ENCODE assay signal across 9 mouse cellular contexts in genomic region chr3:14959586-14959985, GRCm38 (mm10).
DNase-seq lines count a peak whose midpoint lies in the region; ATAC-seq and TF ChIP-seq lines count a peak whose summit lies in the region.
"Had no signal": no experiment of that assay in that cellular context is flagged by ENCODE, and none has a peak within 500 bp of the region (broad histone marks: within the 10 kb centered on the region; RNA-seq: fewer than 3 reads in every experiment).

No protein-coding gene starts in this region.

- TF ChIP-seq CTCF in layer of hippocampus, adult 2 months (conservative IDR thresholded peaks at IDR 0.05): no peak

- H3K9me3 ChIP-seq in embryonic facial prominence, embryonic 11.5 days (replicated peaks; ENCODE audit: control insufficient read depth, low read length): no peaks in the 10 kb centered on the region
- no peaks in the 10 kb centered on the region for H3K9me3 ChIP-seq in liver, embryonic 11.5 days (ENCODE audit: control insufficient read depth, low read length)
- H3K9me3 ChIP-seq: G1E had no signal

- H3K4me3 ChIP-seq in layer of hippocampus, adult 2 months: no peak overlapping the region
- H3K4me3 ChIP-seq in embryonic facial prominence, embryonic 11.5 days (ENCODE audit: low read depth, low read length): no peak overlapping the region
- no peak overlapping the region for H3K4me3 ChIP-seq in liver, embryonic 11.5 days (ENCODE audit: low read depth, low read length)

- ATAC-seq in embryonic facial prominence, embryonic 11.5 days (replicated peaks; ENCODE audit: insufficient number of reproducible peaks, low FRiP score, low TSS enrichment, low read depth): peak; percentile 67; the same call in 1 of the 2 replicates
- no peak for ATAC-seq in liver, embryonic 11.5 days (replicated peaks; ENCODE audit: low FRiP score)

- H3K4me2 ChIP-seq in embryonic facial prominence, embryonic 11.5 days (ENCODE audit: low read depth, low read length): no peak overlapping the region
- no peak overlapping the region for H3K4me2 ChIP-seq in liver, embryonic 11.5 days

- no peaks in the 10 kb centered on the region for H3K4me1 ChIP-seq in embryonic facial prominence, embryonic 11.5 days (ENCODE audit: control insufficient read depth, insufficient read depth, low read length)
- peaks cover 11% of the 10 kb centered on the region for H3K4me1 ChIP-seq in liver, embryonic 11.5 days (replicated peaks; ENCODE audit: control insufficient read depth, insufficient read depth, low read length)

- no peak overlapping the region for H3K9ac ChIP-seq in embryonic facial prominence, embryonic 11.5 days (replicated peaks; ENCODE audit: low read length)
- H3K9ac ChIP-seq in liver, embryonic 11.5 days (ENCODE audit: low read depth, low read length): no peak overlapping the region

- no peaks in the 10 kb centered on the region for H3K27me3 ChIP-seq in embryonic facial prominence, embryonic 11.5 days (ENCODE audit: control insufficient read depth, insufficient read depth, low read length)
- no peaks in the 10 kb centered on the region for H3K27me3 ChIP-seq in liver, embryonic 11.5 days (replicated peaks; ENCODE audit: control insufficient read depth, insufficient read depth, low read length)

- peak in 1 of 2 experiments; percentile 20 for DNase-seq in layer of hippocampus, adult 2 months (ENCODE audit: low spot score in 2 of 2)
- DNase-seq in layer of hippocampus, postnatal 36 days: no peak
- DNase-seq in embryonic facial prominence, embryonic 11.5 days (ENCODE audit: low spot score): peak; percentile 24
- peak; percentile 37 for DNase-seq in kidney, postnatal 14 days
- DNase-seq in natural killer cell, adult 2 months (ENCODE audit: low spot score in 2 of 2): peak; percentile 9 to 39
- no peak for DNase-seq in spleen, adult 18-20 months
- no peak for DNase-seq in cerebellum, postnatal 4 days (ENCODE audit: low spot score in 2 of 2)
- no peak for DNase-seq in liver, embryonic 11.5 days (ENCODE audit: low spot score)

- WGBS in embryonic facial prominence, embryonic 11.5 days: 0% methylated on average over 1 of the region's 1 CpGs
- 0% methylated on average over 1 of the region's 1 CpGs for WGBS in liver, embryonic 11.5 days

- no peaks in the 10 kb centered on the region for H3K36me3 ChIP-seq in embryonic facial prominence, embryonic 11.5 days (replicated peaks; ENCODE audit: control insufficient read depth, insufficient read depth, low read depth, low read length)
- no peaks in the 10 kb centered on the region for H3K36me3 ChIP-seq in liver, embryonic 11.5 days (ENCODE audit: control insufficient read depth, insufficient read depth, low read length)
- H3K36me3 ChIP-seq: G1E had no signal

- H3K27ac ChIP-seq in layer of hippocampus, adult 2 months: peak overlapping the region; percentile 64; the same call in 1 of the 2 replicates
- no peak overlapping the region for H3K27ac ChIP-seq in embryonic facial prominence, embryonic 11.5 days (replicated peaks; ENCODE audit: low read depth, low read length)
- H3K27ac ChIP-seq in liver, embryonic 11.5 days (ENCODE audit: low read depth, low read length): no peak overlapping the region

Comparison
In these comparisons a context has a peak if more than half of its experiments do, and no peak if none do; other contexts are left out.
1. DNase-seq: peak in embryonic facial prominence, embryonic 11.5 days (single experiment), kidney, postnatal 14 days (single experiment) and natural killer cell, adult 2 months (2 of 2); none in layer of hippocampus, postnatal 36 days (0 of 2), spleen, adult 18-20 months (0 of 2), cerebellum, postnatal 4 days (0 of 2) and liver, embryonic 11.5 days (single experiment).